Mouse (Mus musculus): ENCODE measurements at regions not wholly inside any gene's neighbourhood (a gene's known extent, or its start where the extent isn't known, plus 50 kb on each side); places are given as distances from the start of the nearest gene placed in this dataset.

GRCm38 (mm10) chr3:36771011-36771410, 81.0 kb upstream of the Trpc3 start:
- no peak for DNase-seq
- peaks cover 2% of the 10 kb centered on the region for H3K4me1 ChIP-seq (ENCODE audit: control insufficient read depth, insufficient read depth, low read length)
- no peak for TF ChIP-seq CTCF (IDR thresholded peaks at IDR 0.05)
- TF ChIP-seq EP300 (IDR thresholded peaks at IDR 0.05; ENCODE audit: insufficient read depth, low read depth, low read length) = no peak
- H3K36me3 ChIP-seq (ENCODE audit: control insufficient read depth, insufficient read depth, low read length) = no peaks in the 10 kb centered on the region
- H3K4me3 ChIP-seq = no peak overlapping the region
- intact Hi-C loops (cut with DNase I) = loop anchor here (2.0 kb wide), 1 partner anchor 48 kb away; no protein-coding TSS in a partner anchor
- no peak overlapping the region for H3K9ac ChIP-seq (ENCODE audit: low read depth, low read length)
- 74% methylated on average over 4 of the region's 4 CpGs for WGBS
- H3K27ac ChIP-seq = peak overlapping the region; percentile 37; the same call in 1 of the 2 replicates
- H3K79me2 ChIP-seq (replicated peaks; ENCODE audit: control insufficient read depth, insufficient read depth, low read length) = no peaks in the 10 kb centered on the region
- H3K27me3 ChIP-seq (ENCODE audit: control insufficient read depth, insufficient read depth, low read length) = no peaks in the 10 kb centered on the region

- no peaks in the 10 kb centered on the region for H3K36me3 ChIP-seq (ENCODE audit: control insufficient read depth, insufficient read depth, low read length)
- intact Hi-C loops (cut with DNase I) = no loop called here
- peaks cover 2% of the 10 kb centered on the region for H3K4me1 ChIP-seq (ENCODE audit: control insufficient read depth, insufficient read depth, low read length)
- no peak overlapping the region for H3K4me3 ChIP-seq
- H3K27ac ChIP-seq = no peak overlapping the region
- H3K27me3 ChIP-seq (ENCODE audit: control insufficient read depth, insufficient read depth, low read length) = no peaks in the 10 kb centered on the region
- no peaks in the 10 kb centered on the region for H3K79me2 ChIP-seq (replicated peaks; ENCODE audit: control insufficient read depth, insufficient read depth, low read length)
- 44% methylated on average over 4 of the region's 4 CpGs for WGBS
- no peak for DNase-seq
- TF ChIP-seq EP300 (IDR thresholded peaks at IDR 0.05; ENCODE audit: insufficient read depth, low read depth, low read length) (no peak), CTCF (IDR thresholded peaks at IDR 0.05) (no peak), POLR2A (IDR thresholded peaks at IDR 0.05; ENCODE audit: insufficient read depth, low read depth, low read length) (no peak)
- no peak overlapping the region for H3K9ac ChIP-seq (ENCODE audit: low read depth, low read length)
Measured at GRCm38 (mm10) chr3:36774023-36774422, 84.1 kb upstream of the Trpc3 start.

DNA sequence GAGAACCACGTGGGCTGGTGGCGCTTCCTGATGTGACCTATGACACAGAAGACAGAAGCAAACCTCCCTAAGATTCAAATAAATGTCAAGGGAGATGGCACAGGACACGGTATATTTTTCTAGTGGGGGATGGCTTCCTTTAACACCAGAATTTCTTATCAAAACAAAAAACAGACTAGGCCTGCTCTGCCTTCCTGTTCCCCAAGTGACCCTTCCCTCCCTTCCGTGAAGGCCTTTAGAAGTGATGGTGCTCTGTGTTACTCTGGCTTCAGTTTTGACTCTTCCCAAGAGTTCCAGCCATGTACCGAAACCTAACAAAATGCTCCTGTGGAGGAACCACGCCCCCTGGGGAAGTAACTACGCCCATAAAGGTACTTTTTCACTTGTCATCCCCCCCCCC, 84.5 kb upstream of the 4932438A13Rik start:
- WGBS = 51% methylated on average over 7 of the region's 7 CpGs
- Histone ChIP-seq H3K36me3 (ENCODE audit: control insufficient read depth, insufficient read depth, low read length) (no peaks in the 10 kb centered on the region), H3K4me3 (no peak overlapping the region), H3K79me2 (replicated peaks; ENCODE audit: control insufficient read depth, insufficient read depth, low read length) (no peaks in the 10 kb centered on the region), H3K9ac (ENCODE audit: low read depth, low read length) (no peak overlapping the region), H3K27me3 (ENCODE audit: control insufficient read depth, insufficient read depth, low read length) (no peaks in the 10 kb centered on the region), H3K27ac (no peak overlapping the region), H3K4me1 (ENCODE audit: control insufficient read depth, insufficient read depth, low read length) (peaks cover 2% of the 10 kb centered on the region; the same call in 1 of the 2 replicates)
- TF ChIP-seq EP300 (IDR thresholded peaks at IDR 0.05; ENCODE audit: insufficient read depth, low read depth, low read length) = no peak
- TF ChIP-seq CTCF (IDR thresholded peaks at IDR 0.05) = no peak
- no peak for TF ChIP-seq POLR2A (IDR thresholded peaks at IDR 0.05; ENCODE audit: insufficient read depth, low read depth, low read length)
- intact Hi-C loops (cut with DNase I) = no loop called here
- no peak for DNase-seq

- intact Hi-C loops (cut with DNase I) = no loop called here
- Histone ChIP-seq H3K4me1 (ENCODE audit: control insufficient read depth, insufficient read depth, low read length) (no peaks in the 10 kb centered on the region), H3K79me2 (replicated peaks; ENCODE audit: control insufficient read depth, insufficient read depth, low read length) (no peaks in the 10 kb centered on the region), H3K27me3 (ENCODE audit: control insufficient read depth, insufficient read depth, low read length) (no peaks in the 10 kb centered on the region), H3K9ac (ENCODE audit: low read depth, low read length) (no peak overlapping the region), H3K36me3 (ENCODE audit: control insufficient read depth, insufficient read depth, low read length) (no peaks in the 10 kb centered on the region), H3K27ac (no peak overlapping the region), H3K4me3 (no peak overlapping the region)
- no peak for DNase-seq
- TF ChIP-seq EP300 (IDR thresholded peaks at IDR 0.05; ENCODE audit: insufficient read depth, low read depth, low read length) (no peak), CTCF (IDR thresholded peaks at IDR 0.05) (no peak), POLR2A (IDR thresholded peaks at IDR 0.05; ENCODE audit: insufficient read depth, low read depth, low read length) (no peak)
- WGBS = 77% methylated on average over 5 of the region's 5 CpGs
Measured at GRCm38 (mm10) chr3:36786581-36786980, 76.3 kb upstream of the 4932438A13Rik start.

DNA sequence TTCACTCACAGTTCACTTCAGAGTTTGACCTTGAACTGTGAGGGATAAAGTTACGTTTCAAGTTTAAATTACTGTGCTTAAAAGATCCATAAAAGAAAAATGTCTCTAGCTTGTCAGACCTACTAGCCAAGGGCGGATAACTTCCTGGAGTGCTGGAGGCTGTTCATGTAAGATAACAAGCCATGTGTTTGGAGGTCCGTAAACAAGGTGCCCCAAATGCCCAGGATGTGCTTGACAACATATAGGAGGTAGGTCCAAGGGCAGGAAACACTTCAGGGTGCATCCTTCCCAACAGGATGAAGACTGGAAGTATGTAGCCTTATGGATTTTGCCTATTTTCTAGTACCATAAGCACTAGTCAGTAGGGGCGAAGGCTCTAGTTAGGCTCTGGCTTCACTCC, 72.7 kb upstream of the 4932438A13Rik start:
- Histone ChIP-seq H3K27ac (no peak overlapping the region), H3K4me3 (no peak overlapping the region), H3K4me1 (ENCODE audit: control insufficient read depth, insufficient read depth, low read length) (0 out of 2 replicates have a peak, but pooled peaks cover 1% of the 10 kb centered on the region), H3K27me3 (ENCODE audit: control insufficient read depth, insufficient read depth, low read length) (no peaks in the 10 kb centered on the region), H3K9ac (ENCODE audit: low read depth, low read length) (no peak overlapping the region), H3K79me2 (replicated peaks; ENCODE audit: control insufficient read depth, insufficient read depth, low read length) (no peaks in the 10 kb centered on the region), H3K36me3 (ENCODE audit: control insufficient read depth, insufficient read depth, low read length) (no peaks in the 10 kb centered on the region)
- TF ChIP-seq CTCF (IDR thresholded peaks at IDR 0.05) (no peak), EP300 (IDR thresholded peaks at IDR 0.05; ENCODE audit: insufficient read depth, low read depth, low read length) (no peak), POLR2A (IDR thresholded peaks at IDR 0.05; ENCODE audit: insufficient read depth, low read depth, low read length) (no peak)
- intact Hi-C loops (cut with DNase I) = no loop called here
- WGBS = 67% methylated on average over 4 of the region's 4 CpGs
- no peak for DNase-seq

DNA sequence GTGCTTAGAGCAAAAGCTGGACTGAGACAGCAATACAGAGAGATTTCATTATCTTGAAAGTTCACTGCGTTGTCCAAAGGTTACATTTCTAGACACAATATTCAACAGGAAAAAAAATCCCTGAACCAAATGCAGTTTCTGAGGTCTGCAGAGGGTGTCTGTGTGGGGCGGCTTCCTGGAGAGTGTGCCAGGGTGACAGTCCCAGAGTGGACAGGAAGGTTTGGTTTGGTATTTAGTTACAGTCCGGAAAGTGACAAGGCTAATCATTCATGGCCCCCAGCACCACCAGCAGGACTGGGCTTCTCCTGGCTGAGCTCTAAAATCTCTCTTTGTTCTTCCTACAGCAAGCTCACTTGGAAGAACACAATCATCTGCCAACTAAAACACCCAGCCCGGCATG, 65.9 kb upstream of the 4932438A13Rik start:
- Histone ChIP-seq H3K36me3 (ENCODE audit: control insufficient read depth, insufficient read depth, low read length) (no peaks in the 10 kb centered on the region), H3K4me3 (no peak overlapping the region), H3K4me1 (ENCODE audit: control insufficient read depth, insufficient read depth, low read length) (peaks cover 3% of the 10 kb centered on the region; the same call in 1 of the 2 replicates), H3K79me2 (replicated peaks; ENCODE audit: control insufficient read depth, insufficient read depth, low read length) (no peaks in the 10 kb centered on the region), H3K9ac (ENCODE audit: low read depth, low read length) (no peak overlapping the region), H3K27me3 (ENCODE audit: control insufficient read depth, insufficient read depth, low read length) (no peaks in the 10 kb centered on the region), H3K27ac (no peak overlapping the region)
- DNase-seq = no peak
- TF ChIP-seq EP300 (IDR thresholded peaks at IDR 0.05; ENCODE audit: insufficient read depth, low read depth, low read length) (no peak), POLR2A (IDR thresholded peaks at IDR 0.05; ENCODE audit: insufficient read depth, low read depth, low read length) (no peak), CTCF (IDR thresholded peaks at IDR 0.05) (no peak)
- 23% methylated on average over 4 of the region's 4 CpGs for WGBS
- intact Hi-C loops (cut with DNase I) = no loop called here

Measured in heart, adult 2 months (tissue).